Mouse (Mus musculus): ENCODE results near the gene Pla2g2e.

GRCm38 (mm10) chr4:138892655-138893054 lies 14.9 kb downstream of the Pla2g2e start:
- no peak for TF ChIP-seq TAL1 (IDR thresholded peaks at IDR 0.05; ENCODE audit: low read length)
- TF ChIP-seq GATA1 (IDR thresholded peaks at IDR 0.05; ENCODE audit: low read length): no peak
